Mouse (Mus musculus) left cerebral cortex, adult 6 months (tissue): ENCODE measurements around the gene Olfr536. TPM values are rescaled to one million over a fixed set of nuclear protein-coding genes. Genes with fewer than 3 reads are reported as not detected.

ENCODE experiments used
- long read RNA-seq, 2 experiments: library from polyadenylated mRNA; unstranded; transcript quantifications; one replicate each; pipeline ENCODE4 v2.0.0; 2019 to 2020
- polyA plus RNA-seq: library from polyadenylated mRNA; unstranded; fragments of <200 nt; fragmentation: Nextera tagmentation; gene quantifications from 2 replicates; pipeline ENCODE4 v1.2.3, GENCODE M21; 2021

Olfr536 gene
- polyA plus RNA-seq = not detected in 2 replicates
- long read RNA-seq, experiment 1 = 0 reads
- long read RNA-seq, experiment 2 = 0 reads

GRCm38 (mm10) chr7:140507346-140508021 is at the start of gene Olfr536:
Olfr536 (minus strand) TSS chr7:140507396.

GRCm38 (mm10) chr7:140483916-140484315 is 23.3 kb downstream of the Olfr536 start, which contains the start of gene Olfr535:
Olfr535 (plus strand) TSS chr7:140484216.

GRCm38 (mm10) chr7:140463070-140463469 is 44.1 kb downstream of the Olfr536 start, which contains the start of gene Olfr533:
Olfr533 (plus strand) TSS chr7:140463370.

Other genes starting within 250 kb of the Olfr536 start
- gene Olfr525, start 186.5 kb downstream of the Olfr536 start, polyA plus RNA-seq = not detected in 2 replicates
- not detected in 2 replicates for gene Olfr527, start 173.4 kb downstream of the Olfr536 start, polyA plus RNA-seq
- not detected in 2 replicates for gene Olfr60, start 145.7 kb downstream of the Olfr536 start, polyA plus RNA-seq
- gene Olfr530, start 131.1 kb downstream of the Olfr536 start, polyA plus RNA-seq = not detected in 2 replicates
- gene Olfr531, start 104.5 kb downstream of the Olfr536 start, polyA plus RNA-seq = not detected in 2 replicates
- gene Olfr532, start 85.8 kb downstream of the Olfr536 start, polyA plus RNA-seq = not detected in 2 replicates
- gene Olfr533, start 44.0 kb downstream of the Olfr536 start, polyA plus RNA-seq = not detected in 2 replicates
- not detected in 2 replicates for gene Olfr535, start 23.2 kb downstream of the Olfr536 start, polyA plus RNA-seq
- not detected in 2 replicates for gene Olfr538, start 60.5 kb upstream of the Olfr536 start, polyA plus RNA-seq
- gene Olfr46, start 93.9 kb upstream of the Olfr536 start, polyA plus RNA-seq = not detected in 2 replicates
- gene Olfr61, start 121.6 kb upstream of the Olfr536 start, polyA plus RNA-seq = not detected in 2 replicates
- gene Olfr53, start 139.1 kb upstream of the Olfr536 start, polyA plus RNA-seq = not detected in 2 replicates
- gene Olfr539, start 152.5 kb upstream of the Olfr536 start, polyA plus RNA-seq = 0.18 and 0.56 TPM in 2 replicates
- not detected in 2 replicates for gene Olfr45, start 174.6 kb upstream of the Olfr536 start, polyA plus RNA-seq
- gene Olfr541, start 189.9 kb upstream of the Olfr536 start, polyA plus RNA-seq = not detected in 2 replicates